Mouse (Mus musculus) monocyte, adult 5-6 weeks (primary cell): Measurements from ENCODE around the gene Mpv17. TPM values are rescaled to one million over a fixed set of nuclear protein-coding genes. Genes with fewer than 3 reads are reported as not detected.

Experiments
- ATAC-seq: fragments of 153-309, 156-312 bp; replicated peaks from 2 replicates; pipeline ENCODE4 v1.8.0; 2017; ENCODE audit warnings: mild to moderate bottlenecking; ENCODE audit not compliant: low TSS enrichment, insufficient number of reproducible peaks, severe bottlenecking, poor library complexity, low FRiP score
- total RNA-seq: library from RNA; stranded (forward); fragments of 200-1000, 200-491, 200-594 nt; gene quantifications from 3 replicates; pipeline ENCODE4 v1.2.3, GENCODE M21; 2017

The Mpv17 gene
- total RNA-seq, 1 experiment from 2014 or later: 22.5 TPM

GRCm38 (mm10) chr5:31190201-31190600 is 36.1 kb upstream of the Mpv17 start:
- ATAC-seq: no peak

GRCm38 (mm10) chr5:31188223-31188840 is 34.3 kb upstream of the Mpv17 start:
- no peak for ATAC-seq

GRCm38 (mm10) chr5:31183678-31184077 is 29.6 kb upstream of the Mpv17 start:
- ATAC-seq: no peak

- ATAC-seq: no peak
These were observed 27.2 kb upstream of the Mpv17 start for GRCm38 (mm10) chr5:31181183-31181770.

- peak; percentile 89 for ATAC-seq
These were observed 25.9 kb upstream of the Mpv17 start, which contains the start of the genes Gm29609 and Gtf3c2 for GRCm38 (mm10) chr5:31179766-31180630. TSS of gene Gm29609 (minus strand) at chr5:31179911. TSS of gene Gtf3c2 (minus strand) at chr5:31180144.

GRCm38 (mm10) chr5:31179301-31179765 is 25.3 kb upstream of the Mpv17 start:
- ATAC-seq: peak; percentile 38

GRCm38 (mm10) chr5:31168630-31169029 is 14.6 kb upstream of the Mpv17 start:
- ATAC-seq: no peak

GRCm38 (mm10) chr5:31164878-31165277 is 10.8 kb upstream of the Mpv17 start:
- no peak for ATAC-seq

- ATAC-seq: no peak
These were observed 8.4 kb upstream of the Mpv17 start for GRCm38 (mm10) chr5:31162462-31162861.

- ATAC-seq: no peak
These were observed 417 bp downstream of the Mpv17 start for GRCm38 (mm10) chr5:31153516-31154151.

- no peak for ATAC-seq
These were observed 2.3 kb downstream of the Mpv17 start for GRCm38 (mm10) chr5:31151746-31152145.

GRCm38 (mm10) chr5:31149781-31150180 is 4.3 kb downstream of the Mpv17 start:
- no peak for ATAC-seq

GRCm38 (mm10) chr5:31138968-31139425 is 15.1 kb downstream of the Mpv17 start:
- ATAC-seq: no peak

GRCm38 (mm10) chr5:31138241-31138967 is 15.6 kb downstream of the Mpv17 start, which contains the start of gene Ucn:
TSS of gene Ucn (minus strand) at chr5:31138829.
- ATAC-seq: no peak

GRCm38 (mm10) chr5:31137658-31138057 is 16.4 kb downstream of the Mpv17 start:
- no peak for ATAC-seq

GRCm38 (mm10) chr5:31136730-31137424 is 17.2 kb downstream of the Mpv17 start:
- ATAC-seq: 0 out of 2 replicates have a peak, but pooled peaks have one; percentile 13

GRCm38 (mm10) chr5:31126050-31126449 is 28.0 kb downstream of the Mpv17 start:
- no peak for ATAC-seq

GRCm38 (mm10) chr5:31123481-31123880 is 30.6 kb downstream of the Mpv17 start:
- no peak for ATAC-seq
